Mouse (Mus musculus) CH12.LX (cell line): ENCODE measurements around the gene Dnajb7. TPM values are rescaled to one million over a fixed set of nuclear protein-coding genes. Genes with fewer than 3 reads are reported as not detected.
"Not testable (repeated sequence)": the region's sequence is repeated elsewhere in the genome, so short reads cannot be mapped to it uniquely, and the experiment has no call there.

Experiments used
- DNase-seq: peaks from one replicate; pipeline ENCODE4 v3.0.0-alpha.2; 2013; ENCODE audit errors: extremely low read depth
- H3K27ac ChIP-seq: 2 replicates; pipeline ENCODE4 v1.5.1; 2012; ENCODE audit warnings: low read depth, mild to moderate bottlenecking, control low read depth, moderate library complexity; ENCODE audit not compliant: insufficient read depth
- H3K27me3 ChIP-seq: replicated peaks from 2 replicates; pipeline ENCODE3; 2012; ENCODE audit warnings: inconsistent platforms
- H3K36me3 ChIP-seq, 2 experiments: replicated peaks in 1 of 2; 2 replicates each; pipeline versions ENCODE3 to v1.6.1; 2012; ENCODE audit warnings: inconsistent platforms in 1 of 2, low read length in 1 of 2, mild to moderate bottlenecking in 1 of 2, mixed read lengths in 1 of 2, moderate library complexity in 1 of 2; ENCODE audit not compliant: control insufficient read depth in 1 of 2, insufficient read depth in 1 of 2
- H3K4me1 ChIP-seq, 2 experiments: 2 replicates each; pipeline ENCODE4 v1.6.1; 2012; ENCODE audit warnings: inconsistent platforms in 1 of 2, moderate library complexity in 1 of 2; ENCODE audit not compliant: insufficient read depth in 2 of 2, control insufficient read depth in 1 of 2
- H3K4me2 ChIP-seq: 2 replicates; pipeline ENCODE4 v1.6.1; 2012; ENCODE audit warnings: low read depth, mild to moderate bottlenecking, control low read depth; ENCODE audit not compliant: poor library complexity, insufficient read depth, severe bottlenecking
- H3K4me3 ChIP-seq, 3 experiments: fragments of 150-350 bp in 1 of 3; sonication (generic) in 1 of 3; replicated peaks in 1 of 3; 2 replicates each; pipeline versions ENCODE3 to v1.5.1; 2011 to 2012; ENCODE audit warnings: low read depth in 2 of 3, low read length in 2 of 3, mild to moderate bottlenecking in 2 of 3, moderate library complexity in 2 of 3, control low read depth in 1 of 3, improper control_type of control experiment in 1 of 3, inconsistent platforms in 1 of 3, mixed read lengths in 1 of 3; ENCODE audit not compliant: poor library complexity in 1 of 3
- H3K79me2 ChIP-seq: replicated peaks from 2 replicates; pipeline ENCODE4 v1.6.1; 2012; ENCODE audit warnings: mild to moderate bottlenecking, moderate library complexity; ENCODE audit not compliant: control insufficient read depth, poor library complexity, insufficient read depth, severe bottlenecking; ENCODE audit errors: extremely low read depth
- H3K9ac ChIP-seq: 2 replicates; pipeline ENCODE4 v1.6.1; 2012; ENCODE audit warnings: low read depth, mild to moderate bottlenecking, control low read depth, moderate library complexity; ENCODE audit not compliant: insufficient read depth
- H3K9me3 ChIP-seq: replicated peaks from 2 replicates; pipeline ENCODE3; 2012; ENCODE audit warnings: low read length, inconsistent platforms, mixed read lengths
- BHLHE40 ChIP-seq: IDR thresholded peaks from 2 replicates; pipeline ENCODE4 v1.6.1; 2011; ENCODE audit warnings: mild to moderate bottlenecking, low read depth, low read length, improper control_type of control experiment
- CHD2 ChIP-seq: IDR thresholded peaks from 2 replicates; pipeline ENCODE4 v1.6.1; 2011; ENCODE audit warnings: low read length, improper control_type of control experiment
- CTCF ChIP-seq, 2 experiments: IDR thresholded peaks in 1 of 2; conservative IDR thresholded peaks in 1 of 2; 2 replicates each; pipeline ENCODE4 v1.5.1; 2011 to 2012; ENCODE audit warnings: low read depth in 2 of 2, low read length in 2 of 2, improper control_type of control experiment in 1 of 2, inconsistent platforms in 1 of 2, mild to moderate bottlenecking in 1 of 2, moderate library complexity in 1 of 2
- E2F4 ChIP-seq: IDR thresholded peaks from 2 replicates; pipeline ENCODE4 v1.6.1; 2011; ENCODE audit warnings: low read depth, low read length, improper control_type of control experiment; ENCODE audit not compliant: insufficient replicate concordance
- ELF1 ChIP-seq: IDR thresholded peaks from 2 replicates; pipeline ENCODE4 v1.6.1; 2014; ENCODE audit warnings: low read depth, mild to moderate bottlenecking, inconsistent platforms, low read length, improper control_type of control experiment
- EP300 ChIP-seq: IDR thresholded peaks from 2 replicates; pipeline ENCODE4 v1.6.1; 2011; ENCODE audit warnings: low read length, improper control_type of control experiment
- ETS1 ChIP-seq: conservative IDR thresholded peaks from 2 replicates; pipeline ENCODE4 v1.6.1; 2012; ENCODE audit warnings: low read depth, mild to moderate bottlenecking, inconsistent platforms, low read length, improper control_type of control experiment, moderate library complexity
- IRF4 ChIP-seq: IDR thresholded peaks from 2 replicates; pipeline ENCODE4 v1.6.1; 2014; ENCODE audit warnings: low read depth, mild to moderate bottlenecking, inconsistent platforms, low read length, improper control_type of control experiment
- JUND ChIP-seq: conservative IDR thresholded peaks from 2 replicates; pipeline ENCODE4 v1.6.1; 2011; ENCODE audit warnings: low read depth, low read length, improper control_type of control experiment
- MAX ChIP-seq: IDR thresholded peaks from 2 replicates; pipeline ENCODE4 v1.6.1; 2011; ENCODE audit warnings: low read length, improper control_type of control experiment
- MXI1 ChIP-seq: IDR thresholded peaks from 2 replicates; pipeline ENCODE4 v1.6.1; 2011; ENCODE audit warnings: mild to moderate bottlenecking, low read depth, low read length, improper control_type of control experiment
- MYC ChIP-seq: IDR thresholded peaks from 2 replicates; pipeline ENCODE4 v1.6.1; 2011; ENCODE audit warnings: low read depth, mild to moderate bottlenecking, improper control_type of control experiment, low read length
- NRF1 ChIP-seq: IDR thresholded peaks from 2 replicates; pipeline ENCODE4 v1.6.1; 2014; ENCODE audit warnings: low read depth, mild to moderate bottlenecking, inconsistent platforms, low read length, improper control_type of control experiment, moderate library complexity
- PAX5 ChIP-seq: IDR thresholded peaks from 2 replicates; pipeline ENCODE4 v1.6.1; 2012; ENCODE audit warnings: low read length, inconsistent platforms, mixed read lengths
- POLR2A ChIP-seq: IDR thresholded peaks from 2 replicates; pipeline ENCODE4 v1.6.1; 2011; ENCODE audit warnings: low read depth, mild to moderate bottlenecking, improper control_type of control experiment, low read length
- SIN3A ChIP-seq: IDR thresholded peaks from 2 replicates; pipeline ENCODE4 v1.6.1; 2012; ENCODE audit warnings: low read length, improper control_type of control experiment, inconsistent platforms
- SMC3 ChIP-seq: IDR thresholded peaks from 2 replicates; pipeline ENCODE4 v1.6.1; 2011; ENCODE audit warnings: low read depth, low read length, improper control_type of control experiment
- TBP ChIP-seq: conservative IDR thresholded peaks from 2 replicates; pipeline ENCODE4 v1.6.1; 2011; ENCODE audit warnings: low read depth, low read length, improper control_type of control experiment
- TCF12 ChIP-seq: IDR thresholded peaks from 2 replicates; pipeline ENCODE4 v1.6.1; 2014; ENCODE audit warnings: low read depth, mild to moderate bottlenecking, inconsistent platforms, low read length, improper control_type of control experiment
- UBTF ChIP-seq: IDR thresholded peaks from 2 replicates; pipeline ENCODE4 v1.6.1; 2012; ENCODE audit warnings: low read depth, mild to moderate bottlenecking, inconsistent platforms, low read length, improper control_type of control experiment, moderate library complexity
- USF1 ChIP-seq: IDR thresholded peaks from 2 replicates; pipeline ENCODE4 v1.6.1; 2014; ENCODE audit warnings: low read depth, mild to moderate bottlenecking, inconsistent platforms, low read length, improper control_type of control experiment
- USF2 ChIP-seq: conservative IDR thresholded peaks from 2 replicates; pipeline ENCODE4 v1.6.1; 2011; ENCODE audit warnings: low read depth, low read length, improper control_type of control experiment
- ZKSCAN1 ChIP-seq: IDR thresholded peaks from 2 replicates; pipeline ENCODE4 v1.6.1; 2012; ENCODE audit warnings: low read depth, inconsistent platforms, low read length, improper control_type of control experiment, borderline replicate concordance
- ZNF384 ChIP-seq: IDR thresholded peaks from 2 replicates; pipeline ENCODE4 v1.6.1; 2012; ENCODE audit warnings: low read depth, low read length, improper control_type of control experiment, inconsistent platforms
- dilution Hi-C: fragments of 300-500 bp; cut with MboI; formaldehyde crosslinking; loops from 2 replicates; pipeline ENCODE4 v1.14.3; 2020; ENCODE audit warnings: low sequenced_read_pairs; ENCODE audit not compliant: extremely low pct_unique_long_range_greater_than_20kb, extremely low pct_ligation_motif_present
- in situ Hi-C: fragments of 300-500 bp; cut with MboI; formaldehyde crosslinking; loops from 3 replicates; pipeline ENCODE4 v1.14.3; 2019; ENCODE audit warnings: low sequenced_read_pairs, low pct_ligation_motif_present, low pct_unique_long_range_greater_than_20kb, mixed read lengths
- polyA plus RNA-seq: library from polyadenylated mRNA; unstranded; fragments of >175 nt; gene quantifications from 2 replicates; pipeline ENCODE4 v1.2.1, GENCODE M21; 2012; ENCODE audit warnings: low read depth; ENCODE audit not compliant: insufficient read length
- total RNA-seq, 2 experiments: library from RNA; depleted of rRNA; stranded (reverse); fragments of 300-350 nt in 1 of 2; fragments of >200 nt in 1 of 2; gene quantifications; 2 replicates each; pipeline ENCODE4 v1.2.3; 2012 to 2014

Dnajb7 gene
- total and polyA plus RNA-seq, 3 experiments: not detected

DNA sequence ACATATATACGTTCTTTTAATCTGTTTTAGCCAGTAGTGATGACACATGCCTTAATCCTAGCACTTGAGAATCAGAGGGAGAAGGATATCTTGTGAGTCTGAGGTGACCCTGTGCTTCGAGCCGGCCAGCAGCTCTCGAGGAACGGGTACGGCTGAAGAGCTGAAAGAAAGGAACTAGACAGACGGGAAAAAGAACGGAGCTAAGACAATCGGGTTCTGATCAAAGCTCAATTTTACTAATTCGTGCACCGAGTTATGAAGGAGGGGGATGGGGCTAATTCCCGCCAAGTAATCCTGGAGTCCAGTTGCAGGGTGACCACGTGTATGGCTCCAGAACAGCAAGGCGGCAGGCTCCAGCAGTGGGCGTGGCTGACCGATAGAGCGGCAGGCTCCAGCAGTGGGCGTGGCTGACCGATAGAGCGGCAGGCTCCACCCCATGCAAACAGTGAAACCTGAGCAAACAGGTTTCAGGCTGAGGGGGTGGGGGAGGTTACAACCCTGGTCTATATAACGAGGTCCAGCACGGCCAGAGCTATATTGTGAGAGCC, 8.7 kb upstream of the Dnajb7 start:
- H3K9ac ChIP-seq, H3K9me3 ChIP-seq, H3K27ac ChIP-seq, H3K4me3 ChIP-seq, H3K79me2 ChIP-seq, in situ Hi-C loops, dilution Hi-C loops, H3K27me3 ChIP-seq: not testable (repeated sequence)
- peaks cover 2 to 30% of the 10 kb centered on the region in 2 experiments; a peak in 2 of 4 replicates for H3K4me1 ChIP-seq
- peak overlapping the region; percentile 72 for H3K4me2 ChIP-seq
- peak; percentile 70 for DNase-seq
- 0 out of 2 replicates have a peak, but pooled peaks have one; percentile 29 for TF ChIP-seq E2F4
- peak; percentile 48; the same call in 1 of the 2 replicates for TF ChIP-seq POLR2A
- 0 out of 2 replicates have a peak, but pooled peaks have one; percentile 18 for TF ChIP-seq SIN3A
- TF ChIP-seq MAX: peak; percentile 79
- 0 out of 2 replicates have a peak, but pooled peaks have one; percentile 26 for TF ChIP-seq CHD2
- TF ChIP-seq MXI1: peak; percentile 88
- peak; percentile 87 for TF ChIP-seq MYC
- H3K36me3 ChIP-seq: peaks cover 17 to 55% of the 10 kb centered on the region in 2 experiments

DNA sequence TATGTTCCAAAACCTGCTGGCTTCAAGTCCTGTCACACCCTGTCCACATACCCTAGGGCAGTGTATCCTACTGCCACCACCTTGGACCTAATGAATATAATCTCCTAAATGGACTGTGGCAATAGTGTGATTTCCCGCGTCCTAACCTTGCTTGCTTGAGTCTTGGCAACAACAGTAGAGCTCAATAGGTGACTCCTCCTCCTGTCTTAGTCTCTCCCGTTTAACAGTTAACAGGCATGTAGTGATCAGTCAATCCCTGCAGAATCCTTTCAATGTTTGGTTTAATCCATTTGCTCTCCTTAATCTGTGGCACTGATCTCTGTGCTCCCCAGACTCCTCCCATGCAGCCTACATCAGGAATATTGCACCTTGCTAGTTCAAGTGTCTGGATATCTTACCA, 3.1 kb downstream of the Dnajb7 start:
- Histone ChIP-seq H3K4me3 (no peak overlapping the region), H3K27ac (no peak overlapping the region), H3K27me3 (no peaks in the 10 kb centered on the region), H3K9me3 (no peaks in the 10 kb centered on the region), H3K9ac (no peak overlapping the region), H3K4me1 (peaks cover 0 to 21% of the 10 kb centered on the region in 2 experiments; a peak in 2 of 4 replicates), H3K79me2 (peaks cover 29% of the 10 kb centered on the region), H3K4me2 (no peak overlapping the region), H3K36me3 (peaks cover 6 to 28% of the 10 kb centered on the region in 2 experiments)
- dilution Hi-C loops: no loop called here
- DNase-seq: no peak
- in situ Hi-C loops: no loop called here
- TF ChIP-seq UBTF (no peak), NRF1 (no peak), JUND (no peak), TBP (no peak), ETS1 (no peak)

DNA sequence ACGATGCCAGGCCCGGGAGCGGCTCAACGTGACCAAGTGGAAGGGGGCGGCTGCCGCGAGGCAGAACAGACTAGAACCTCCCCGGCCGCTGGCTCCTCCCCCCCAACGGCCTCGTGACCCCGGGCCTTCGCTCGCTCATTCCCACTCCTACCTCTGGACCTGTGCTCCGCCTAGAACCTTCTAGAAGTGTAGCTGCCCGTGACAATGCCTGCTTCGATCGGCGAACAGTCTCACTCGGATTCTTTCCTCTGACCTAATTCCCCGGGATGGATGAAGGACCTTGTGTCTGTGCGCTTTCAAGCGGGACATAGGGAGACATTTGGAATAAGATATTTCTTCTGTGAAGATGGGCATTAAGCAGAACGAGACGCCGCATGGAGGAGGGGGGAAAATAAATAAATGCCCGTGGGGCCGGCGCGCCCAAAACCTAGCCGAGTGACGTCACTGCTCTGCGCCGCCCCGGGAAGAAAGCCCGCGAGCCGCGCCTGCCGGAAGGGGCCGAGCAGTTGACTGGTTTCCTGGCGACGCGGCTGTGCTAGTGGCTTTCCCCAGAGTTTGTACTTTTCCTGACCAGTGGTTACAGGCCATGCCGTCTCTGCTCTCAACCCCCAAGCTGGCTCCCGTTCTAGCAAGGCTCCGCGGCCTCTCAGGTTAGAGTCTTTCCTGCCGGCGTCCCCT, 8.3 kb downstream of the Dnajb7 start, which contains the start of the genes St13 and Xpnpep3:
St13 (minus strand) TSS at position 440 of the 678 bp plus-strand sequence.
Xpnpep3 (plus strand) TSS at position 501 of the 678 bp plus-strand sequence.
- H3K79me2 ChIP-seq: peaks cover 69% of the 10 kb centered on the region
- in situ Hi-C loops: no loop called here
- H3K9me3 ChIP-seq: no peaks in the 10 kb centered on the region
- H3K4me1 ChIP-seq: peaks cover 0 to 45% of the 10 kb centered on the region in 2 experiments; a peak in 2 of 4 replicates
- peak; percentile 96 for DNase-seq
- H3K4me2 ChIP-seq: peak within 1 kb of the TSS; percentile 100
- H3K4me3 ChIP-seq: peak within 1 kb of the TSS; percentile 93 to 98 (median 93)
- H3K27me3 ChIP-seq: no peaks in the 10 kb centered on the region
- dilution Hi-C loops: no loop called here
- peak within 1 kb of the TSS; percentile 81 for H3K9ac ChIP-seq
- H3K36me3 ChIP-seq: peaks cover 6 to 28% of the 10 kb centered on the region in 2 experiments
- H3K27ac ChIP-seq: peak within 1 kb of the TSS; percentile 82
- TF ChIP-seq CHD2: no peak
- peak; percentile 84 for TF ChIP-seq ELF1
- TF ChIP-seq JUND: no peak
- TF ChIP-seq TCF12: peak; percentile 43; the same call in 1 of the 2 replicates
- peak; percentile 94 for TF ChIP-seq MXI1
- TF ChIP-seq SMC3: no peak
- peak; percentile 37; the same call in 1 of the 2 replicates for TF ChIP-seq BHLHE40
- TF ChIP-seq E2F4: 0 out of 2 replicates have a peak, but pooled peaks have one; percentile 41
- TF ChIP-seq CTCF (conservative IDR thresholded peaks at IDR 0.05 in 1 of 2, IDR thresholded peaks at IDR 0.05 in 1 of 2; ENCODE audit: low read depth in 2 of 2, low read length in 2 of 2): no peak
- no peak for TF ChIP-seq PAX5
- TF ChIP-seq IRF4: 0 out of 2 replicates have a peak, but pooled peaks have one; percentile 35
- no peak for TF ChIP-seq UBTF
- TF ChIP-seq ZKSCAN1: no peak
- TF ChIP-seq USF1: peak; percentile 89
- peak; percentile 69; the same call in 1 of the 2 replicates for TF ChIP-seq MYC
- no peak; the same call in 1 of the 2 replicates for TF ChIP-seq NRF1
- no peak for TF ChIP-seq EP300
- TF ChIP-seq ZNF384: no peak
- peak; percentile 77 for TF ChIP-seq USF2
